Mouse (Mus musculus): ENCODE measurements at regions not wholly inside any gene's neighbourhood (a gene's known extent, or its start where the extent isn't known, plus 50 kb on each side); places are given as distances from the start of the nearest gene placed in this dataset.

- no peak for DNase-seq
- intact Hi-C loops (cut with DNase I) = loop anchor here (2.0 kb wide), 1 partner anchor 27 kb away; no protein-coding TSS in a partner anchor
These were observed 128.2 kb upstream of the Podxl start for GRCm38 (mm10) chr6:31692024-31692423.

- intact Hi-C loops (cut with DNase I) = no loop called here
- DNase-seq = no peak
These were observed 116.3 kb upstream of the Podxl start for GRCm38 (mm10) chr6:31680101-31680500.

DNA sequence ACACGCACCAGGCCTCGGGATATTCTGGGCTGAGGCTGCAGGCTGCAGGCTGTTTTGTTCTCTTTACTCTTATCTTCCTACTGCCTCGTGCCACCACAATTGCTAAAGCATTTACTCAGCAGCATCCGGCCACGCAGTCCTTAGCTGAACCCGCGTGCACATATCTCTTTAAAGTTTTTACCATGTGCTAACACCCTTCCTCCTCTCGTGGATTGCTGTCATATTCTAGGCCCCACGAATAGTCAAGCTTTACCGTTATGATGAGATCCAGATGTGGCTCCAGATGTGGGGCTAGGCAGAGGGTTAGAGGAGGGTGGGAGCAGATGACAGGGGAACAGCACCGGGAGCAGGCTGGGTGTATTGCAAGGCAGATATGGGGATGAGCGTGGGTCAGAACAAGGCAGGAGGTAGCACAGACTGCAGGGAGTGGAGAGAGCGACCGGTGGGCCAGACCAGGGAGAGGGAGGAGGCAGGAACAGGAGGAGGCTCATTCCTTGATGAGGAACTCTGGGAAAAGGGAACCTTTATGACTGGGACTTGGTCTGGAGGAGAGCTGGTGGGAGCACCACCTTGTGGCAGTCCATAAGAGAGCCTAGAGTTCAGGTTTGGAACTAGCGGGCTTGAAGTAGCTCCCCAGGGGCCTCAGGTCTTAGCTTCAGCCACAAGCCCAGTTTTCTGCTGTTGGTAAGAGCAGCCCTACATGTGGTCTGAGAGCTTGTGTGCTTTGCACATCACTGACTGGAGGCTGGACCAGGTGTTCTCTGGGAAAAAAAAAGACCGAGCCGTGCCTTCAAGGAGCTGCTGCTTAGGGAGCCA is 102.1 kb upstream of the Podxl start:
- intact Hi-C loops (cut with DNase I) = loop anchor here (2.0 kb wide), 2 partner anchors 27 to 173 kb away; no protein-coding TSS in a partner anchor
- peak in 1 of 2 experiments; percentile 20 for DNase-seq

GRCm38 (mm10) chr6:31664495-31664894 is 100.7 kb upstream of the Podxl start:
- peak; percentile 74 to 83 for DNase-seq
- intact Hi-C loops (cut with DNase I) = loop anchor here (2.0 to 5.0 kb wide), 5 partner anchors 28 to 928 kb away; no protein-coding TSS in a partner anchor

DNA sequence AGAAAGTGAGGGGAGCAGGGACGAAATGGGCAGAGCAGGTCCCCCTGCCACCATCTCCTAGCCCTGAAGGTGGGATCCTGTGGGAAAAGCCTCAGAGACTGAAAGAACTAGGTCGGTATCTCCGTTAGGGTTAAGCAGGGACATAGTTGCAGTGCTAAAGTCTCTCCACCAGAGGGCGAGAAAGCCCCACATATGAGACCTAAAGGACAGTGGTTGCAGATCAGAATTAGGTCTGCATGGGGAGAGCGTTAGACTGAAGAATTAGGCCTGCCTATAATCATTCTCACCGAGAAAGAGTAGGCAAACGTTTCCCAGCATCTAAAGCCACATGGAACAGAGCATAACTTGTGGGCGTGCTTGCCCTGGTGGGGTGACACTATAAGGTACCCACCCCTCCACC is 97.0 kb upstream of the Podxl start:
- DNase-seq = peak; percentile 77 to 84
- intact Hi-C loops (cut with DNase I) = loop anchor here (5.0 kb wide), 3 partner anchors 277 to 932 kb away; no protein-coding TSS in a partner anchor

DNA sequence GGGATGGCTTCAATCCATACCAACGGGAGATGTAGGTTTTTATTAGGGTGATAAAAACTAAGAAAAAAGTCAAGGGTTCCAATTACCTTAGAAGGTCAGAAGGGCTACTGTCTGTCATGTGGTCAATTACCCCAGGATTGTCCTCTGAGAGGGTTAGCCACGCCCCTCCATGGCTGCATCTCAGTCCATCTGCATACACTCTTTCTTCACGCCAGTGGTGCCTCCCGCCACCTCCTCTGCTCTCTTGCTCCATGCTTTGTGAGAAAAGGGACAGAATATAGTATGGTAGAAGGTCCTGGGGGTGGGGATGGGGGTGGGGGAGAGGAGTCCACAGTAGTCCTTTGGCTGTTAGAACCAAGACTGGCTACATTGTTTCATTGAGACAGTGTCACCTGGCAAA is 96.1 kb upstream of the Podxl start:
- no peak for DNase-seq
- intact Hi-C loops (cut with DNase I) = loop anchor here (5.0 kb wide), 3 partner anchors 277 to 932 kb away; no protein-coding TSS in a partner anchor

GRCm38 (mm10) chr6:31658447-31659199 is 94.8 kb upstream of the Podxl start:
- DNase-seq = no peak
- intact Hi-C loops (cut with DNase I) = no loop called here

- intact Hi-C loops (cut with DNase I) = no loop called here
These were observed 87.2 kb upstream of the Podxl start for GRCm38 (mm10) chr6:31650791-31651476.

DNA sequence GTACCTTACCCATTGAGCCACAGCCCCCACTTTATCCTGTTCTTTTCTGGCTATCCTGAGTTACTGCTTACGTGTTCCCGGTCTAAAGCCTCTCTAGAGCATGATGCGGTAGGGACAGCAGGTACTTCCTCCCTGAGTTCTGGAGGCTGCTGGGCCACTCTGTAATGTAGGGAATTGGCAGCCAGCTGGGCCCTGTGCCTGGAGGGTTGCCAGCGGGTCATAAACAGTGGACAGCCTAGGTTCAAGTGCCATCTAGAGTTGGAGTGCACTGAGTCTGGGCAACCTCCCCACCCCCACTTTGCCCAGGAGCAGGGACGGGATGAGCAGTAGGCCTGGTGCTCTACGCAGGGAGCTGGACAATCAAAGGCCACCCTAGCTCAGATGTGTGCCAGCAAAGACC is 81.5 kb upstream of the Podxl start:
- intact Hi-C loops (cut with DNase I) = no loop called here
- DNase-seq = no peak

More at GRCm38 (mm10) chr6:31650791-31651476, 87.2 kb upstream of the Podxl start:
- DNase-seq = no peak

DNA sequence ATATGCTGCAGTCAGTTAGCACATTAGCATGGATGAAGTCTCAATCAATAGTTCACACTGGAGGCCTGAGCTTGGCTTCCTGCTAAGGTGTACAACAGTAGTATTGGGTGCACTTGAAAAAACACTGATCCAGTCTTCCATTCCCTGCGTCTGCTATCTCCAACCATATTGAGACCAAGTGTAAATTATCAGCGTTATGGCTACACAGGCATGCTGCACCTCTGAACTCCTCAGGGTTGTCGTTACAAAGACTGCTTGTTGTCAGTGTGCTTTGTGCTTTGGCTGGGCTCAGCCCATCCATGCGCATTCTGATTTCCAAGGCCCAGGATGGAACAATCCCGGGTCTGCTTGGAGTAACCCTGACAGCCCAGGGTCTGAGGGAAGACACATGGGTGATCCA is 80.7 kb upstream of the Podxl start:
- intact Hi-C loops (cut with DNase I) = no loop called here
- DNase-seq = no peak

DNA sequence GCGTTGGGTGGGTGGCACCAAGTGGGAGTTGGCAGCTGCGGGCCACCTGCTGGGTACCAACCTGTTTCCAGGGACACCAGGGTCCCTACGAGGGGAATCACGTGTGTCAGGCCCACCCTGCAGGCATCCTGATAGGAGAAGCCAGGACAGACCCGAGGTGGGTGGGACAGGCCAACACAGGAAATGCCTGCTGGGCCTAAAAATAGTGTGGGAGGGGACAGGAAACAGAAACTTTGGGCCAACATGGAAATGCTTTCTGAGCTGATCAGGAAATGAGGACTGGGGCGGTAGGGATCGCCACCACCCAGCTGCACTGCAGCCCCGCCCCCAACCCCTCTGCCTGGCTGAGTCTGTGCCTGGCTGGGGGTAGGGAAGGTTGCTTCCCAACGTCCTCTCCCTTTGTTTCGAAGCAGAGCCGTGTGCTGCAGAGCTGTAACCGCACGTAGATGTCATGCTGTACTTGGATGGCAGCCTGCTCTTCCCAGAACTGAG is 78.7 kb upstream of the Podxl start:
- intact Hi-C loops (cut with DNase I) = no loop called here
- DNase-seq = peak; percentile 81 to 83

DNA sequence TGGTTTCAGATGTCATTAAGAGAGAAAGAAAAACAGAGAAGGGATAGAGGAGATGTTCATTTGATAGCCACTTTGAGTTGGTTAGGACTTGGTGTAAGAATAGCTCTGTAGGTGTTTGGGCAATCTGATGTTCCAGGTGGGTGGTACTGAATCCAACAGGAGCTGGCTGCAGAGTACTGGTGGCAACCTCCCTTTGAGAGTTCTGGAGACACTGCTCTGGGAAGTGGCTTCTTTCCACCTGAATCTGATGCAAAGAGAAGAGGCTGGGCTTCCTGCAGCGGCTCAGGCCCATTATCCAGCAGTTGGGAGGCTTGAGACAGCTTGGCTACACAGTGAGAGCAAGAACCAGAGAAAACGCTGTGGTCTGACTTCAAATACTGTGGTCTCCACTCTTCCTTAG is 77.0 kb upstream of the Podxl start:
- intact Hi-C loops (cut with DNase I) = no loop called here
- DNase-seq = no peak

GRCm38 (mm10) chr6:31639460-31639859 is 75.7 kb upstream of the Podxl start:
- intact Hi-C loops (cut with DNase I) = loop anchor here (1.0 to 5.0 kb wide), 2 partner anchors 92 to 111 kb away; no protein-coding TSS in a partner anchor

DNA sequence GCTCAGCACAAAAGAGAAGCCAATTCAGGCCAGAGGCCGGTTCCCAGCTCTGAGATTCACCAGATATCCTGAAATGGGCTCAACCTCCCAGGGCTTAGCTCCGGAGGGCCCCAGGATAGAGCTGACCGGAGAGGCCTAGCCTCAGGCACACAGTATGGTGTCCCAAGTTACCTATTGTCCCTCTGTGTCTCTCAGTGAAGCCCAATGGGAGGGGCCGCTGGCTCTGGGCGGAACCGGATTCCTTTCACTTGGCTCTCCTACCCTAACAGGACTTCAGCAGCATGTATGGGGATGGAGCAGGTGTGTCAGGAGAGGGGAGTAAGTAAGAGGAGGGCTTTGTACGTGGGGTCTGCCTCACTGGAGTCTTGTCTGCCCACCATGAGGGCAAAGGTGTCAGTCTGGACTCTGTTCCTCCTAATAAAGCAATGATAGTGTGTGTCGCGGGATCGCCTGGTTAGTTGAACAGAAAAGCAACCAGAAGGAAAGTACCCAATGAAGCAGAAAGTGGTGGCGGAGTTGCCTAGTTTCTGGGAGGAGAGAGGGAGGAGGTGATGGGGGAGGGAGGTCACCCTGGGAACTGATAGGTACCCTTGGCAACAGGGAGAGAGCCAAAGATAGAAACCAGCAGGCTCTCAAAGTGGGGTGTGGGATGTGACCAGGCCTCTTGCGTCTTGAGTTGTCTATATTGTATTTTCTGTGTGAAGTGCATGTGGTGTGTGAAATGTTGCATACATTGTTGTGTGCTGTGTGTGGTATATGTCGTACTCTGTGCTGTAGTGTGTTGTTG is 74.8 kb upstream of the Podxl start:
- intact Hi-C loops (cut with DNase I) = loop anchor here (1.0 to 5.0 kb wide), 2 partner anchors 91 to 110 kb away; no protein-coding TSS in a partner anchor
- peak in 1 of 2 experiments; percentile 23 for DNase-seq

More at GRCm38 (mm10) chr6:31639460-31639859, 75.7 kb upstream of the Podxl start:
- peak; percentile 77 to 86 for DNase-seq

DNA sequence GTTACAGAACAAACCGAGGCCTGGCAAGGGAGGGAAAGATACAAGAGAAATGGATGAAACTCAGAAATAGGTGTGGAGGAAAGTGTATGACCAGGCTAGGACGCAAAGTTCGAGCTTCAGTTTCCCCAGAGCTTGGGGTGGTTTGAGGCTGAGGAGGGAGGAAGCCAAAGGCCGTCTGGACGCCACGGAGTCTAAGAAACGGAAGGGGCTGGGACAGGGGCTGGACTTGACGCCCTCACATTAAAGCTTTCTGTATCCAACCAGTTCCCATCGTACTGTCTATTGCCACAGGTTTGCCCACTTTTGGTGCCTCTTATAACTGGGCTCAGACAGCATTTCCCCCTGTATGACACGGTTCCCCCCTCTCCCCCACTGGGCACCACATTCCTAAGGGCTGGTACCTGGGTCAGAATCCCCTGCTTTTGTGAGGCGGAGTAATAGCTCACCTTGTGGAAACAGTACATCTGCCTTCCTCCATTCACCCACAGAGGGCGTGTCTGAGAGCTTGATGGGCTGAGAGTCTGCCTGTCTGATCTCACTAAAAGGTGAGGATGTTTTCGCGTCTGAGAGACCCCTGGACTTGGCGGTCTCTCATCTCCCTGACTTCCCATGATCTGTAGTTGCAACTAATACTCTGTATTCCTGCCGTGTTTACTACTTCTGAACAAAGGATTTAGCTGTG is 73.7 kb upstream of the Podxl start:
- no peak for DNase-seq
- intact Hi-C loops (cut with DNase I) = loop anchor here (1.0 to 5.0 kb wide), 2 partner anchors 75 to 90 kb away; no protein-coding TSS in a partner anchor

DNA sequence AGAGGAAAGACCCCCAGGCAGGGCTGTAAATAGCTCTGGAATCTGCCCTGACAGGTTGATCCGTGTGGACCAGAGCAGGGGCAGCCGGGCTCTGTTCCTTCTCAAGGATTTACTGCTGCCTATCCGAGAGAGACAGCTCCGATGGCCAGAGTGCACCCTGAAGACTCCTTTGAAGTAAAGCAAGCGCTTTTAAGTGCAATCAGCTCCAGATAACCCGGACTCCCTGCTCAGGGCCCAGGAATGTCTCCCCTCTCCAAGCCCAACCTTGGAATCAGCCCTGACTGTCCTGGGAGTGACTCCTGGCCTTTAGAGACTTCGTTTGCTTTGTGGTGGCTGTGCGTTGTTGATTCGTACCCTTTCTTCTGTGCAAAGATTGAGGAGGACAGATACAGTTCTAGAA is 73.2 kb upstream of the Podxl start:
- DNase-seq = no peak
- intact Hi-C loops (cut with DNase I) = loop anchor here (1.0 to 5.0 kb wide), 2 partner anchors 75 to 90 kb away; no protein-coding TSS in a partner anchor

- intact Hi-C loops (cut with DNase I) = no loop called here
These were observed 68.7 kb upstream of the Podxl start for GRCm38 (mm10) chr6:31632485-31632884.

GRCm38 (mm10) chr6:31630009-31630408 is 66.2 kb upstream of the Podxl start:
- intact Hi-C loops (cut with DNase I) = no loop called here
- DNase-seq = no peak

More at GRCm38 (mm10) chr6:31632485-31632884, 68.7 kb upstream of the Podxl start:
- DNase-seq = no peak

- intact Hi-C loops (cut with DNase I) = loop anchor here (5.0 kb wide), 1 partner anchor 36 kb away; no protein-coding TSS in a partner anchor
- no peak for DNase-seq
These were observed 64.1 kb upstream of the Podxl start for GRCm38 (mm10) chr6:31627912-31628311.
